Comparison of ENCODE assay signal across 28 mouse cellular contexts in genomic region chr8:111974138-111974537, GRCm38 (mm10).
"Had no signal": no experiment of that assay in that cellular context is flagged by ENCODE, and none has a peak within 500 bp of the region (broad histone marks: within the 10 kb centered on the region; RNA-seq: fewer than 3 reads in every experiment).

No protein-coding gene starts in this region.

- ATAC-seq: hindbrain, embryonic 16.5 days; intestine, embryonic 16.5 days; liver, postnatal 0 days had no signal

- H3K4me3 ChIP-seq: gastrocnemius, adult 2 months; heart, embryonic 10.5 days; heart, embryonic 12.5 days; hindbrain, embryonic 10.5 days; hindbrain, embryonic 12.5 days; layer of hippocampus, adult 2 months; left cerebral cortex, adult 2 months; limb, embryonic 10.5 days; limb, embryonic 12.5 days; liver, embryonic 13.5 days; liver, embryonic 15.5 days had no signal

- H3K9ac ChIP-seq: heart, embryonic 12.5 days; hindbrain, embryonic 12.5 days; hindbrain, embryonic 14.5 days; limb, embryonic 12.5 days; liver, embryonic 13.5 days; liver, embryonic 15.5 days; liver, postnatal 0 days had no signal

- H3K9me3 ChIP-seq: heart, embryonic 10.5 days; hindbrain, embryonic 12.5 days; limb, embryonic 10.5 days; limb, embryonic 12.5 days; liver, embryonic 13.5 days; liver, embryonic 15.5 days had no signal

- H3K27me3 ChIP-seq: heart, embryonic 12.5 days; hindbrain, embryonic 12.5 days; limb, embryonic 12.5 days; liver, embryonic 13.5 days; liver, embryonic 15.5 days had no signal

- H3K27ac ChIP-seq: gastrocnemius, adult 2 months; heart, embryonic 10.5 days; hindbrain, embryonic 10.5 days; hindbrain, embryonic 12.5 days; hindbrain, embryonic 14.5 days; layer of hippocampus, adult 2 months; left cerebral cortex, adult 2 months; limb, embryonic 10.5 days; limb, embryonic 12.5 days; liver, embryonic 13.5 days; liver, embryonic 15.5 days had no signal

- H3K4me1 ChIP-seq: heart, embryonic 12.5 days; hindbrain, embryonic 10.5 days; hindbrain, embryonic 12.5 days; limb, embryonic 10.5 days; limb, embryonic 12.5 days had no signal

- DNase-seq: gastrocnemius, adult 2 months; gastrocnemius, postnatal 14 days; gastrocnemius, postnatal 36 days; heart, adult 18-20 months; heart, postnatal 10 days; heart, postnatal 4 days; kidney, adult 11 months; kidney, adult 2 months; kidney, adult 9 months; kidney, postnatal 10 days; kidney, postnatal 25 days; kidney, postnatal 4 days; liver; liver, embryonic 13.5 days; liver, postnatal 0 days had no signal

- H3K4me2 ChIP-seq: heart, embryonic 12.5 days; hindbrain, embryonic 12.5 days; hindbrain, embryonic 14.5 days; limb, embryonic 12.5 days; liver, embryonic 11.5 days; liver, embryonic 13.5 days; liver, embryonic 15.5 days had no signal
